Mouse (Mus musculus) stomach, postnatal 0 days (tissue): ENCODE results near the gene Zfp365. TPM values are rescaled to one million over a fixed set of nuclear protein-coding genes. Genes with fewer than 3 reads are reported as not detected.

Source experiments
- ATAC-seq: fragments of 200-750 bp; cut with Nextera tagmentation; 2 replicates; pipeline ENCODE4 v1.8.0; 2017; ENCODE audit not compliant: low FRiP score, low TSS enrichment
- DNase-seq: peaks from one replicate; pipeline ENCODE4 v3.0.0-alpha.2; 2016; ENCODE audit warnings: low spot score
- H3K27ac ChIP-seq: fragments of 300-500 bp; sonication (generic); replicated peaks from 2 replicates; pipeline ENCODE4 v1.5.1; 2014; ENCODE audit warnings: mild to moderate bottlenecking, control low read depth
- H3K27me3 ChIP-seq: fragments of 300-500 bp; sonication (generic); 2 replicates; pipeline ENCODE4 v1.6.1; 2014; ENCODE audit warnings: low read length; ENCODE audit not compliant: control insufficient read depth, insufficient read depth
- H3K36me3 ChIP-seq: fragments of 300-500 bp; sonication (generic); 2 replicates; pipeline ENCODE4 v1.6.1; 2014; ENCODE audit warnings: low read length, mixed read lengths; ENCODE audit not compliant: control insufficient read depth, insufficient read depth
- H3K4me1 ChIP-seq: fragments of 300-500 bp; sonication (generic); replicated peaks from 2 replicates; pipeline ENCODE4 v1.6.1; 2014; ENCODE audit warnings: antibody characterized with exemption; ENCODE audit not compliant: control insufficient read depth, insufficient read depth
- H3K4me2 ChIP-seq: fragments of 300-500 bp; sonication (generic); replicated peaks from 2 replicates; pipeline ENCODE4 v1.6.1; 2014; ENCODE audit warnings: low read depth, mild to moderate bottlenecking, control low read depth, moderate library complexity
- H3K4me3 ChIP-seq: fragments of 300-500 bp; sonication (generic); 2 replicates; pipeline ENCODE4 v1.5.1; 2014; ENCODE audit warnings: low read depth, low read length, control low read depth
- H3K9ac ChIP-seq: fragments of 300-500 bp; sonication (generic); 2 replicates; pipeline ENCODE4 v1.6.1; 2014; ENCODE audit warnings: mild to moderate bottlenecking, low read length, control low read depth, mixed read lengths
- H3K9me3 ChIP-seq: fragments of 300-500 bp; sonication (generic); 2 replicates; pipeline ENCODE4 v1.6.1; 2016; ENCODE audit warnings: low read length; ENCODE audit not compliant: control insufficient read depth
- CTCF ChIP-seq: IDR thresholded peaks from 2 replicates; pipeline ENCODE4 v1.5.1; 2016; ENCODE audit warnings: antibody characterized with exemption, low read depth, mild to moderate bottlenecking, moderate library complexity
- EP300 ChIP-seq: optimal IDR thresholded peaks from 2 replicates; pipeline ENCODE3; 2016; ENCODE audit warnings: antibody characterized with exemption
- WGBS: fragments of 180-500 bp; shearing (Covaris S2); extraction: QIAGEN DNeasy Blood & Tissue Kit; methylation state at CpG from one replicate; pipeline ENCODE4 v1.1.7; 2014; 5-methylcytosine and 5-hydroxymethylcytosine counted together
- polyA plus RNA-seq: library from polyadenylated mRNA; unstranded; fragments of >200 nt; fragmentation: Nextera tagmentation; extraction: Ambion mirVana; gene quantifications from 2 replicates; pipeline ENCODE4 v1.2.1, GENCODE M21; 2015

Gene Zfp365
- polyA plus RNA-seq, 1 experiment from 2014 or later, result 0.57 TPM

DNA sequence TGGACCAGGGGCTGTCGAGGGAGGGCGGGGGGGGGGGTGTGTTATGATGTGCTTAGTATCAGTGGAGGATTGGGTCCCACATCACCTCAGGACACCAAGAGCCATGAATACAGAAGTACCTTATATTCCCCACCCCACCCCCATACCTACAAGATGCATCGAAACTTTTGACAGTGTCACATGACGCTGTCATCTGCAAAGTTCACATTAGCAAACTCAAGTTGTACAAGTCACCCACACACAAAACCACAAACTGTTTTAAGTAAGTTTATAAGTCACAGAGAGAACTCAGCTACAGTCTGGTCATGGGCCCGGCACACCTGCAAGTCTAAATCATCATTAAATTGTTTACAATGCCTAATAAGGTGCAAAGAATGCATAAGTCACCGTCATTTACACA is 21.3 kb downstream of the Zfp365 start:
- Histone ChIP-seq H3K4me3 (no peak overlapping the region), H3K27ac (no peak overlapping the region), H3K27me3 (no peaks in the 10 kb centered on the region), H3K36me3 (no peaks in the 10 kb centered on the region), H3K9ac (no peak overlapping the region), H3K4me2 (no peak overlapping the region), H3K4me1 (no peaks in the 10 kb centered on the region), H3K9me3 (no peaks in the 10 kb centered on the region)
- DNase-seq, result no peak
- TF ChIP-seq EP300 (no peak), CTCF (no peak)
- ATAC-seq, result no peak
- 72% methylated on average over 6 of the region's 6 CpGs for WGBS

DNA sequence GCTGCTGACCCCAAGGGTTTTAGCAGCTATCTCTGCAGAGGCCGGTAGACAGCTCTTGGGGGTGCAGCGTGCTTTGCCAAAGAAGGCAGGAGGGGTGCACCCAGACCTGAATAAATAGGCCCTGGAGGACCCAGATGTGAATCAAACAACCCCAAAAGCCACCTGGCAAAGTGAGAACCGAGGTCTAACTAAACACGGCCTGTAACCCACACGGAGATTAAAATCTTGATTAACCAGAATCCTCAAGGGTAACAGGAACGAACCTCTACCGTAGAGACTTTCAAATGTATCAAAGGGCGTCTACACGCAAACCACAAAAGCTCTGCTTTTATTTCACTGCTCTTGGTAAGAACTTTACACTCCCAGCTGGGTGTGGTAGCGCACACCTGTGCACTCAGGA is 24.5 kb downstream of the Zfp365 start:
- Histone ChIP-seq H3K27ac (no peak overlapping the region), H3K4me2 (no peak overlapping the region), H3K9ac (no peak overlapping the region), H3K36me3 (no peaks in the 10 kb centered on the region), H3K27me3 (no peaks in the 10 kb centered on the region), H3K4me3 (no peak overlapping the region), H3K4me1 (no peaks in the 10 kb centered on the region), H3K9me3 (no peaks in the 10 kb centered on the region)
- WGBS, result 91% methylated on average over 10 of the region's 10 CpGs
- ATAC-seq, result no peak
- TF ChIP-seq CTCF, result no peak
- no peak for TF ChIP-seq EP300
- DNase-seq, result no peak

DNA sequence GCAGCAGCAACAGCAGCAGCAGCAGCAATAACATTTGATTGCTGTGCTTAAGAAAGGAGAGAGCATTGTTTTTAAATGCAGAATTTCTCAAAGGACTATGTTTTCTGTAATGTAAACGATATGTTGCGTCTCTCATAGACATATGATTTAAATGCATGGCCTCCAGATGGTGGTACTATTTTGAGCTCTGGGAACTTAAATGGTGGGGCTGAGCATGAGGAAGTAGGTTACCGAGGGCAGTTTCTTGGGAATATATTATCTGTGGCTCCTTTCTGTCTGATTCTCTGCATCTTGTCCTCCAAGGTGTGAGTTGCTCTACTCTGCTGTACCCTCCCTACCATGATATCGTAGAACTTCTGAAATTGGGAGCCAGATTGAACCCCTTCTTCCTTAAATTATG is 31.8 kb downstream of the Zfp365 start:
- no peak for ATAC-seq
- Histone ChIP-seq H3K4me3 (no peak overlapping the region), H3K4me1 (no peaks in the 10 kb centered on the region), H3K9me3 (no peaks in the 10 kb centered on the region), H3K9ac (no peak overlapping the region), H3K4me2 (no peak overlapping the region), H3K27ac (no peak overlapping the region), H3K27me3 (no peaks in the 10 kb centered on the region), H3K36me3 (no peaks in the 10 kb centered on the region)
- WGBS, result 70% methylated on average over 4 of the region's 4 CpGs
- no peak for DNase-seq
- TF ChIP-seq CTCF (no peak), EP300 (no peak)

DNA sequence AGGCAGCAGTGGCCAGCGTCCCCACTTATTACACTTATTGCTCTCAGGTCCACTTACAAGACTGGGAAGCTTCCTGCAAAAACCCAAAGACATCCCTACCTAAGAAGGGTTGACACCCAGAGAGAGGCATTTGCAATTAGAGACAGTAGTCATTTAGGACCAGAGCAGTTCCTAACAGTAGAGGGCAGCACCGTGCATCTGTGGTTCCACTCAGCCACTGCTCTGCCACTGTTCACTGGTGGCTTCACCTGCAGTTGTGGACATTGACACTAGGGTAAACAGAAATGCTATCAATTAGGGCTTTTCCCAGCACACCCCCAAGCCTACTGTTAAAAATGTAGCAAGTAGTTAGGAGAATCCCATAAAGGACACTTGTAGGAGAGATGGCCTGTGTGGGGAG is 40.7 kb downstream of the Zfp365 start:
- H3K4me2 ChIP-seq, result no peak overlapping the region
- H3K27ac ChIP-seq, result no peak overlapping the region
- no peaks in the 10 kb centered on the region for H3K9me3 ChIP-seq
- DNase-seq, result peak; percentile 67
- H3K27me3 ChIP-seq, result no peaks in the 10 kb centered on the region
- H3K9ac ChIP-seq, result no peak overlapping the region
- ATAC-seq, result peak; percentile 69
- H3K4me3 ChIP-seq, result no peak overlapping the region
- H3K4me1 ChIP-seq, result no peaks in the 10 kb centered on the region
- TF ChIP-seq CTCF (peak; percentile 91), EP300 (no peak)
- H3K36me3 ChIP-seq, result no peaks in the 10 kb centered on the region
- WGBS, result 5% methylated on average over 2 of the region's 2 CpGs

DNA sequence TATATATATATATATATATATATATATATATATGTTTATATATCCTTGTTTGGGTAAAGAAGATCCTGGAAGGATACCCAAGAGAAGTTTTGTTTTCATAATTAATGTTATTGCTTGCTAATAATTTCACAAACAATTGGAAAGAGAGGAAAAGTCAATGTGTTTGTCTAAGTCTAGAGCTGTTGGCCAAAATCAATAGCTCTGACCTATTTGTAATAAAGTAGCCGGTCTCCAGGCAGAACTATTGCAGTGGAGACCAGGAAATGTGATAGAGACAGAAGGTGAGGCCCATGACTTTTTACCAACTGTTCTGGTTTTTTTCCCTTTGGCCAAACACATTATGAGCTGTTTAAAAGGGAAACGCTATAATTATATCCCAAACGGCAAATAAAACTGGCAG is 44.2 kb downstream of the Zfp365 start:
- DNase-seq (no peak), ATAC-seq (no peak; the same call in 1 of the 2 replicates)
- Histone ChIP-seq H3K27me3 (no peaks in the 10 kb centered on the region), H3K4me3 (no peak overlapping the region), H3K36me3 (no peaks in the 10 kb centered on the region), H3K9ac (no peak overlapping the region), H3K9me3 (no peaks in the 10 kb centered on the region), H3K4me2 (no peak overlapping the region), H3K27ac (no peak overlapping the region), H3K4me1 (no peaks in the 10 kb centered on the region)
- no peak for TF ChIP-seq EP300
- TF ChIP-seq CTCF, result no peak
- WGBS, result 51% methylated on average over 3 of the region's 3 CpGs

DNA sequence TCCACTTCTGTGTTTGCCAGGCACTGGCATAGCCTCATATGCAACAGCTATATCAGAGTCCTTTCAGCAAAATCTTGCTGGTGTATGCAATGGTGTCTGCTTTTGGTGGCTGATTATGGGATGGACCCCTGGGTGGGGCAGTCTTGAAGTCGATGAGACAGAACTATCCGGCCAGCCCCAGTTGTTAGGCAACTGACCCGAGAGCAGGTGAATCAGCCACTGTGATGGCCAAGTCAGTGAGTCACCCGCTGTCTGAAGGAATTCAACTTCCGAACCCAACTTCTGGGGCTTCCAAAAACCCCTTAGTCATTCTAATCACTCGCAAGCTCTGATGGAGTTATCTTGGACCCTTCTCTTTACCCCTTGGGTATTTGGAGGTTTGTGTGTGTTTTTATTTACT is 46.6 kb downstream of the Zfp365 start:
- DNase-seq, result no peak
- ATAC-seq, result no peak
- no peaks in the 10 kb centered on the region for H3K9me3 ChIP-seq
- no peaks in the 10 kb centered on the region for H3K4me1 ChIP-seq
- H3K4me2 ChIP-seq, result no peak overlapping the region
- H3K27ac ChIP-seq, result no peak overlapping the region
- H3K9ac ChIP-seq, result no peak overlapping the region
- TF ChIP-seq EP300 (no peak), CTCF (no peak)
- no peaks in the 10 kb centered on the region for H3K36me3 ChIP-seq
- no peaks in the 10 kb centered on the region for H3K27me3 ChIP-seq
- WGBS, result 82% methylated on average over 6 of the region's 6 CpGs
- no peak overlapping the region for H3K4me3 ChIP-seq
